Mouse (Mus musculus) left cerebral cortex, adult 2 months (tissue): ENCODE data around the gene Dnah2. TPM values are rescaled to one million over a fixed set of nuclear protein-coding genes. Genes with fewer than 3 reads are reported as not detected.

Experiments used
- DNase-seq, 2 experiments: peaks; one replicate each; pipeline ENCODE4 v3.0.0; 2021 to 2022; ENCODE audit warnings: low spot score in 2 of 2, mixed read lengths in 1 of 2; ENCODE audit errors: extremely low spot score in 1 of 2
- H3K27ac ChIP-seq: fragments of 200-600 bp; 2 replicates; pipeline ENCODE4 v1.8.1; 2022
- H3K4me3 ChIP-seq: fragments of 200-600 bp; 2 replicates; pipeline ENCODE4 v1.8.1; 2022
- CTCF ChIP-seq: fragments of 200-600 bp; IDR thresholded peaks from 2 replicates; pipeline ENCODE4 v1.8.1; 2022; ENCODE audit warnings: antibody characterized with exemption, mild to moderate bottlenecking, moderate library complexity
- intact Hi-C: fragments of 180-260 bp; cut with DNase I; formaldehyde crosslinking; loops from one replicate; pipeline ENCODE4 v1.15.1; 2025
- total RNA-seq, 2 experiments: library from RNA; stranded (reverse); gene quantifications; 2 replicates each; pipeline ENCODE4 v1.2.3; 2021

Dnah2 gene
- total RNA-seq, 2 experiments from 2014 or later, result 2.7 to 3.7 TPM

DNA sequence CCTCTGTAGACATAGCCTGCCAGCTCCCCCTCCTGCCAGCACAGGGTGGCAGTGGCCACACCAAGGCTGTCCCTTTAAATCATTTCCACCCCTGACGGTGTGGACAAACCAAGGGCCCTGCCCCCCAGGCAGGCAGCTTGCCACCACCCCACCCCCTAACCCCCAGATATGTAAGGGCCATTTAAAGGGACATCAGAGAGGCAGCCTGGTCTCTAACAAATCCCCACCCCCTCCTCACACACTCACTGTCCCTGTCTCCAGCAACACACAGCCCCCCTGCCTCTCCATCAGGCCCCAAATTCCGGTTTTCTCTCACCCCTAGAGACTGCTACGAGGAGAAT, 133.6 kb downstream of the Dnah2 start:
- peak overlapping the region; percentile 87 for H3K27ac ChIP-seq
- DNase-seq, result peak in 1 of 2 experiments; percentile 47
- peak overlapping the region; percentile 51 for H3K4me3 ChIP-seq
- intact Hi-C loops, result loop anchor here (5.0 to 10.0 kb wide), 2 partner anchors 167 to 250 kb away; partner anchors contain the start of genes Cd68, Mpdu1, Trp53 and Wrap53
- no peak; the same call in 1 of the 2 replicates for TF ChIP-seq CTCF

DNA sequence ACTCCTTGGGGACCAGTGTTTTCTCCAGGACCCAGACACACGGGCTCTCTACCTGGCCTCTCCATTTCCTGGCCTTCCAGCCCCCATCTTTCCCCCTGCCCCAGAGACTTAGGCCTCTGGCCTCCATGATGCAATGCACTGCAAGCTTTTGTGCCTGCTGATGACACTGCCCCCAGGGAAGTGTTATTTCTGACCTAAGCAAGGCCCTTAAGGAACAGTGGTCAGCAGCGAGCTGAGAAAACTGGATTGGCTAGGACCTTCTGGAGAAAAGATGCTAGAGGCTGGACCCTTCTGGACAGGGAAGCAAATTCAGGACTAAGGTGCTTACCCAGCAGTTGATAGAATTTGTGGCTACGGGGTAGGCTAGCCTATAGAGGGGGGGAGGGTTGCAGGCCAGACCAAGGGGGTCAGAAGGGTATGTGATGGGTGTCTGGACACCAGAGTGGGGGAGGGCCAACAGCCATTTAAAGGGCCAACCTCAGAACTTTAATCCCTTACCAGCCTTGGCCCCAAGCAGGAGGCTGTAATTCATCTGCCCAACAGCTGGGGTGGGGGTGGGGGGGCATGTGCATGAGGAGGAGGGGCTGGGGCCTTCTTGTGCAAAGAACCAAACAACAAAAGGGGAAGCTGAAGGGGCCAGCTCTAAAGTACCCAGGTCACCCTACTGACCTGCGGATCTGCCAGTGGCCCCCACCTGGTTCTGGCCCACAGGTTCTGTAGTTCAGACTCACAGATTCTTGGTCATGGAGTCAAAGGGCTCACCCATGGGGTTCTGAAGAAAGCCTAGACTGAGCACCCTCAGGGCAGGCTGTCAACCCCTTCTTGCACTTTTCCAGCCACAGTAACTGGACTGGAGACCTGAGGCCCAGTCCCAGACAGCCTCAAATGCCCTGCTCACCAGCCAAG, 134.2 kb downstream of the Dnah2 start:
- no peak for TF ChIP-seq CTCF
- Histone ChIP-seq H3K4me3 (peak overlapping the region; percentile 51), H3K27ac (peak overlapping the region; percentile 87)
- intact Hi-C loops, result loop anchor here (5.0 to 10.0 kb wide), 3 partner anchors 168 to 317 kb away; partner anchors contain the start of genes Cd68, Mpdu1, Per1 and Trp53
- DNase-seq, result no peak

DNA sequence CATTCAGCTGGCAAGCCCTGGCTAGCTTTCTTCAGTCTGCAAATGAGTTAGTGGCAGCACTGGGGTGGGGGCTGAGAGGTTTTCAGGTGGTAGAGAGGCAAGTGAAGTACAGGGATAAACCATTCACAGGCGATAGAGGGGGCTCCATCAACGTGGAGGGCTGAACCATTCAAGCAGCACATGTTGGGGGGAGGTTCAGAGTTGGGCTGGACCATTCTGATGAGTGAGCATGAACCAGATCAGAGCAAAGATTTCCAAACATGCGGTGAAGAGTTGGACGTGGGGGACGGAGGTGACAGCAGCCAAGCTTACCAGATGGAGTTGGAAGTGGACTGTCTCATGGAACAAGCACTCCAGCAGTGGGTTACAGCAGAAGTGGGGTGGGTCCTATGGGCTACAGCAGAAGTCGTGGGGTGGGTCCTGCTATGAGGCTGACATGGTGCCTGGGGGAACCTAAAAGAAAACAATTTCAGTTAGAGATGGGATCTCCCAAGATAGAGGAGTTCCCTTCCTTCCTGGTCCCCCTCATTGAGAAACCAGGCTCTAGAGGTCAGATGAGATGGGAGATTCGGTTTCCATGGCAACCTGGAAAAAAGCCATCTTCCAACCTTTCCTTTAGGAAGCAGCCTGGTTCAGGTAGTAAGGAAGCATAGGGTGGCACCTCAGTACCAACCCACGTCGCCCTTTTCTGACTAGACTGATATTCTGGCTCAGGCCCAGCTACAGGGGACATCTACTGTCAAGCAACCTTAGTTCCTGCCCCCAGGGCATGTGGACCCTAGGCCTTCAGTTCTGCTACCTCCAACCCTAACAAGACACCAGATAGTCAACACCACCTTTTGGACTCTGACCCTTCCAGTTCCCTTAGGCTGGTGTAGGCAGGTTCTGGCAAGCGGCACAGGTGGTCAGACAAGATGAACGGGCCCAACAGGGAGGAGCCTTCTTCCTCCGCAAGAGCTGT, 135.4 kb downstream of the Dnah2 start, which contains the start of gene Kdm6b:
Kdm6b (minus strand) TSS at position 455 of the 961 bp plus-strand sequence.
- peak within 1 kb of the TSS; percentile 50; the same call in 1 of the 2 replicates for H3K27ac ChIP-seq

DNA sequence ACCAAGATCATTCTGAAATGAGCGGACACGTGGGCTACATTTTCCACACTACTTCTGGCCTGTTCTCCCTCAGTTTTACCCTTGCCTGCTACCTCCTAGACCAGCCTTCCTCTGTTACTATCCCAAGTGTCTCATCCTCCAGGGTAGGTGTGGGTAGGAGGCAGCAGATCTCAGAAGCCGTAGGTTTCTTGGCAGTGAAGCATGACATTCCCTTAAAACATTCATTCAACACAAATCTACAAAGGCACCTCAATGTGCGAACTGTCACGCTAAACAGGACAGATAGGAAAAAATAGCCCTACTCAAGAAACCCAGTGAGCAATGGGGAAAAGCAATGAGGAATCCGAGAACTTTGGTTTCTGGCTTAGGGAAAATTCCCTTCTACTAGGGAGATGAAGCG, 136.4 kb downstream of the Dnah2 start:
- Histone ChIP-seq H3K4me3 (peak overlapping the region; percentile 88), H3K27ac (peak overlapping the region; percentile 50; the same call in 1 of the 2 replicates)
- DNase-seq, result no peak
- intact Hi-C loops, result loop anchor here (5.0 to 10.0 kb wide), 2 partner anchors 252 to 315 kb away; partner anchors contain the start of genes Cd68, Mpdu1 and Per1
- no peak for TF ChIP-seq CTCF

More for the DNA sequence above, 135.4 kb downstream of the Dnah2 start, which contains the start of gene Kdm6b:
- no peak for TF ChIP-seq CTCF
- intact Hi-C loops, result loop anchor here (5.0 to 10.0 kb wide), 2 partner anchors 251 to 316 kb away; partner anchors contain the start of genes Cd68, Mpdu1 and Per1
- no peak within 1 kb of the TSS; the same call in none of the 2 replicates for H3K4me3 ChIP-seq
- peak in 1 of 2 experiments; percentile 50 for DNase-seq

DNA sequence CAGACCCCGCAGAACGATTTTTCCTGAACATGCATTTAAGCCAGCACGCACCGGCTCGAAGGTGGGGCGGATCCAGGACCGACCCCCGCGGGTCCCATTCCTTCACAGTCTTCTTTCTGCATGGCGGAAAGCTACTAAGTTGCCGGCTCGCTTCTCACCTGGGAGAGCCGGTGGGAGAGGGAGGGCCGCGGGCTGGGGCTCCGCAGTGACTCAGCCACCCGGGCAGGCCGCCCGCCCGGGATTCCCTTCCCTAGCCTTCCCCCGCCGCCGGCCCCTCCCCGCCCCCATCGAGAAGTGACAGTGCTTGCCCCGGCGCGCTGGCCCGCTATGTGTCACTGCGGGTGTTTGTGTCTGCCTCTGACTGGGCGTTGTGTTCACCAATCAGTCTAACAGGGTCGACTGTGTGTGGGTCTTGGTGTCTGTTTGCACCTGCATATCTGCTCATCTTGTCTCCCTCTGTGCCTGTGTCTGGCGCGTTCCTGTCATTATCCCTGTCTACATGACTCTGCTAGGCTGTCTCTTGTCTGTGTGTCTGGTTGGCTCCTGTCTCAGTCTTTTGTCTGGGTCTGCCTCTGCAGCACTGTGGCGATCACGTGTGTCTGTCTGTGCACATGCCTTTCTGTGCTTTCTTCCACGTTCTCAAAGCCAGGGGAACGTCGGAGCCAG, 137.2 kb downstream of the Dnah2 start:
- peak; percentile 54 to 71 for DNase-seq
- intact Hi-C loops, result loop anchor here (5.0 to 10.0 kb wide), 2 partner anchors 253 to 314 kb away; partner anchors contain the start of genes Cd68, Mpdu1 and Per1
- peak overlapping the region; percentile 88 for H3K4me3 ChIP-seq
- no peak for TF ChIP-seq CTCF
- H3K27ac ChIP-seq, result peak overlapping the region; percentile 95

DNA sequence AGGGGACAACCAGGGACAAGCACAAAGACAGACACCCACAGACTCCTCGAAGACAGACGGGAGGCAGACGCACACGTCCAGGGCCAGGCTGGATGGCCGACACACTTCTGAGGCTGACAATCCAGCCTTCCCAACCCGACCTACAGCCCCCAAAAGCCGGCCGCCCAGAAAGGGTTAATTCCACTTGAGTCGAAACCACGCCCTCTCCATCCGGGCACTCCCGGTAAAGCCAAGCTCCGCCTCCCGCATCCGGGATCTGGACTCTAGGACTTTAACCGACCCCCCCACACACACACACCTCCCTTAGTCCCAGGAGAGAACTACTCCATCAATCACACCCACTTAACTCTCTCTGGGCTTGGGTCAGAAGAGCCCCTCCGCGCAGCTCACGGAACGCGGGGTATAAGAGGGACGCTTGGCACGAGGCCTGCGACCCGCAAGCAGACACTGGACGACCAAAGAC, 137.8 kb downstream of the Dnah2 start:
- no peak for TF ChIP-seq CTCF
- Histone ChIP-seq H3K27ac (peak overlapping the region; percentile 95), H3K4me3 (peak overlapping the region; percentile 88)
- DNase-seq, result peak; percentile 92 to 93
- intact Hi-C loops, result loop anchor here (5.0 to 10.0 kb wide), 2 partner anchors 254 to 314 kb away; partner anchors contain the start of genes Cd68, Mpdu1 and Per1

DNA sequence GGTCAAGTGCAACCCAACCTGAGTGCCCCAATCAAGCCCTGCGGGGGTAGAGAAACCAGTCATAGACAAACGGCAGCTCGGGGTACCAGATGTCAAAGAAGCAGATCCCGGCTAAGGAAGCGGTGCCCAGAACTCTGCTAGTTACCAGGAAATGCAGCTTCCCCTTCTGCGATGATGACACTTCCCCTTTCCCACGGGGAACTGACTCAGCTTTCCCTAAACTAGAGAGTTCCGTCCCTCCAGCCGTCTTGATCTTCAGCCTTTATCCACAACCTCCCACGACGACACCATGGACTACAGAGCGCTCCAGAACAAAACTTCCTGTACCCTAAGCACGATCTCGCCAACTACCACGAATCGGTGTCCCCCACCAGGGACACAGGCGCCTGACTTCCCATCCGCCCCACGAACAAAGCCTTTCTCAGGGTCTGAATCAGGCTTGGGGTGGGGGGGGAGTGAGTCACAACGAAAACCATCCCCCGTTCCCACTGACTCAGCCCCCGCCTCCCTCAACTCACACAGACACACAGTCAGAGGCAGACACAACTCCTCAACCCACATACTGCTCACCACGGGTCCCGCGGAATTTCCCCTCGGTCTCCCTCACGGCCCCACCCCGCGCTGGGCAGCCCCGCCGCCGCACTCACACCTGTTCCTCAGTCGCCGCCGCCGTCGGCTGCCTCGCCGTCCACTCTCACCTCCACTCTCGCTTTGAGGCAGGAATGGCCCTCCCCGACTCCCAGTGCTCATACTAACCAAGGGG, 138.4 kb downstream of the Dnah2 start:
- intact Hi-C loops, result loop anchor here (1.0 to 10.0 kb wide), 3 partner anchors 8 to 313 kb away; partner anchors contain the start of genes Cd68, Mpdu1 and Per1
- peak; percentile 70 to 72 for DNase-seq
- no peak for TF ChIP-seq CTCF
- Histone ChIP-seq H3K4me3 (peak overlapping the region; percentile 88), H3K27ac (peak overlapping the region; percentile 95)

DNA sequence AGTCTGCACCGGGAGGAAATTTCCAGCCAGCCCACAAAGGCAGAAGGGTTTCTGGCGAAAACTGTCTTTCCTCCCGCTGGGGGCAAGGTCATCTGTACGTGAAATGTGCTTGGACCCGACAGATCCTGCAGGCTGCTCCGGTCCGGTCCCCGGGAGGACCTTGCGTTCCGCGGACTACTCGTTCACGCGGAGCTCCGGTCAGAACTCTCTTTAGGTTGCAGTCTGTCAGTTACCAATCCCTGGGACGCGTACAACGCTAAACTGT, 138.9 kb downstream of the Dnah2 start:
- Histone ChIP-seq H3K4me3 (peak overlapping the region; percentile 88), H3K27ac (peak overlapping the region; percentile 95)
- TF ChIP-seq CTCF, result no peak
- DNase-seq, result no peak
- intact Hi-C loops, result loop anchor here (1.0 to 10.0 kb wide), 3 partner anchors 8 to 313 kb away; partner anchors contain the start of genes Cd68, Mpdu1 and Per1

DNA sequence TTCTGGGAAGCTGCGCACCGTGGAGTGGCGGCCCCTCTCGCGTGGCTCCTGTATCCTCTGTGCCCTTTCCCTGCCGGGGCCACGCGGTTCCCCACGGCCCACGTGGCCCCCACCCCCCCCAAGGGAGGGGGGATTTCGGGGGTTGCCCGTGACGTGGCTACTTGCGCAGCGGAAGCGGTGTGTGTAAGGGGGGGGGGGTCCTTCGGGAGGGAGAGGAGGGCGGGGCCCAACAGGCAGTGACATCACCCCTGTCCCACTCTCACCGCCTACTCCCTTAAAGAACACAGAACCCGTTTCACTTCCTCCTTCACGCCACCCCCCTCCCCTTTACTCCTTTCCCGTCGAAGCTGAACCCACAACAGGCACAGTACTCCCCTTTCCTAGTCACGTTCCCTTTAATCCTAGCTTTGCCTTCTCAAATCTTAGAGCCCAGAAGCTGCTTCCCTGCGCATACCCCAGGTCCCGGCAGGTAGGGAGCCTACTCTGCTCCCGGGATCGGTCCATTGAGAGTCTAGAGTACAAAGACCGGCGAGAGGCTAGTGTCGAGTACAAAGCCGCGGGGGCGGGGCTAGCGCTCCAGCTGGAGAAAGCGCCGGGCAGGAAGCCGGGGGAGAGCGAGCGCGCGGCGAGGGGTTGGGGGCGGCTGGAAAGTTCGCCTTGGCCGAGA, 139.4 kb downstream of the Dnah2 start:
- peak; percentile 81 to 86 for DNase-seq
- peak overlapping the region; percentile 88 for H3K4me3 ChIP-seq
- no peak for TF ChIP-seq CTCF
- H3K27ac ChIP-seq, result peak overlapping the region; percentile 95
- intact Hi-C loops, result loop anchor here (1.0 to 10.0 kb wide), 3 partner anchors 9 to 312 kb away; partner anchors contain the start of genes Cd68, Mpdu1 and Per1
